Mouse (Mus musculus) left cerebral cortex, adult 2 months (tissue): ENCODE data around the gene Mterf2. TPM values are rescaled to one million over a fixed set of nuclear protein-coding genes. Genes with fewer than 3 reads are reported as not detected.
A peak's percentile ranks its signal among the peaks of the same experiment; 100 is the strongest.

ENCODE experiments used
- DNase-seq, 2 experiments: peaks; one replicate each; pipeline ENCODE4 v3.0.0; 2021 to 2022; ENCODE audit warnings: low spot score in 2 of 2, mixed read lengths in 1 of 2; ENCODE audit errors: extremely low spot score in 1 of 2
- H3K27ac ChIP-seq: fragments of 200-600 bp; 2 replicates; pipeline ENCODE4 v1.8.1; 2022
- H3K4me3 ChIP-seq: fragments of 200-600 bp; 2 replicates; pipeline ENCODE4 v1.8.1; 2022
- CTCF ChIP-seq: fragments of 200-600 bp; IDR thresholded peaks from 2 replicates; pipeline ENCODE4 v1.8.1; 2022; ENCODE audit warnings: antibody characterized with exemption, mild to moderate bottlenecking, moderate library complexity
- intact Hi-C: fragments of 180-260 bp; cut with DNase I; formaldehyde crosslinking; loops from one replicate; pipeline ENCODE4 v1.15.1; 2025
- long read RNA-seq, 2 experiments: library from polyadenylated mRNA; stranded (forward); transcript quantifications; one replicate each; pipeline ENCODE4 v2.0.0; 2021; ENCODE audit warnings: borderline mapping rate in 2 of 2
- total RNA-seq, 2 experiments: library from RNA; stranded (reverse); gene quantifications; 2 replicates each; pipeline ENCODE4 v1.2.3; 2021

Mterf2 gene
- total RNA-seq, result 10 to 100 TPM; 11.9 to 14.4 TPM
- long read RNA-seq, experiment 1, transcript Mterf2-201 (3 exons, 1,567 nt), result major isoform, 6 of 10 reads
- long read RNA-seq, experiment 1, partial matches to known transcripts, result 0 of 10 reads
- long read RNA-seq, experiment 1, other reads (novel, unspliced or antisense), result 0 of 10 reads
- long read RNA-seq, experiment 2, partial matches to known transcripts, result 0 of 3 reads
- long read RNA-seq, experiment 2, other reads (novel, unspliced or antisense), result 0 of 3 reads

DNA sequence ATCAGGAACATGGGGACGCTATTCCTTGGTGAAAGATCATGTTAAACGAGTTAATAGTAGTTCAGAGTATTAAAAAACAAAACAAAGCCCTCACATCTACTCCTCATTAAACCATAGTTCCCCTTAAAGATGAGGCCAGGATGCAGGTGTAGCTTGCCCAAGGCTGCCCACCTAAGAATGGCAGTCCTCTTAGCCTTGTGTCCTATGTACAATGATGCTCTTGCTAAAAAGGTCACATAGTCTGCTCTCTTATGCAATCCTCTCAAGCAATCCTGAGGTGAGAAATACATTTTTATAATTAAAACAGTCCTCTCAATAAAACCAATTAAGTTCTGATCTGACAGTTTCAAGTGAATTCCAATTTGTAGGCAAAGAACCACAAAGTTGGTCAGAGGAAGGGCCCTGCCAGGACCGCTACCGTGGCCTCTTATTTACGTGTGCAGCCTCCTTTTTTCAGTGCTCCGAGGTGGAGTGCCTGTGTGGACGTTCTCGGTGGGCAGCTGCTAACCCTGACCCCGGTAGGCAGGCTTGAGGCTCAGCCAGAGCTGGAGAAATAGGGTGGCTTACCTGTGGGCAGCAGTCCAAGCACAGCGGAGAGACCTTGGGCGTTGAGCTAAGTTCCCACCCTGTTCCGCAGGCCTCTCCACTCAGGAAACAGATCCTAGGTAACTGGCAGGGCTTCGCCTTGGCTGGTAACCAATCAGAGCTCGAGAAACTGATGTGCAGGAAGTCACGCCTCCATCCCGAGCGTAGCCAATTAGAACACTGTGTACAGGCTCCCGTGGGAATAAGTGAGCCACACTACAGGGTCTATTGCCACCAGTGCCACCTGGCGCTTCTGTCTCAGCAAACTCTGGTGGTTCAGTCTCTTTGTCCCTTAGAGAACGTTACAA lies at the start of gene Mterf2:
Mterf2 (minus strand) TSS at position 633 of the 893 bp plus-strand sequence.
- peak; percentile 20 for TF ChIP-seq CTCF
- H3K27ac ChIP-seq, result peak within 1 kb of the TSS; percentile 85
- intact Hi-C loops, result no loop called here
- peak within 1 kb of the TSS; percentile 81 for H3K4me3 ChIP-seq
- peak; percentile 89 to 92 for DNase-seq

DNA sequence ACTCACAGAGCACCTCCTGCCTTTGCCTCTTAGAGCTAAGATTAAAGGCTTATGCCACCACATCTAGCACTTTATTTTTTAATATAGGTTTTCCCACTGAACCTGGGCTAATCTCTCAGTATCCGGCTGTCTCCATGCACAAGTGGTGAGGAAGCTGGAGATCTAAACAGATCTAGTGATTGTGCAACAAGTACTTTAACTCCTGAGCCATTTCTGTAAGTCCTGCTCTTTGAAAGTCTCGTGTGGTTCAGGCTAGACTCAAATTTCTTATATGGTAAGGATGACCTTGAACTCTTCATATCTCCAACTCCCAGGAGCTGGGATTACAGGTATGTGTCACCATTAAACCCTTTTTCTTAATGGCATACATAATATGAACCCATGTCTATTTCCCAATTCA lies 48.8 kb upstream of the Mterf2 start:
- H3K27ac ChIP-seq, result no peak overlapping the region
- no peak for DNase-seq
- no peak for TF ChIP-seq CTCF
- H3K4me3 ChIP-seq, result no peak overlapping the region
- intact Hi-C loops, result no loop called here

DNA sequence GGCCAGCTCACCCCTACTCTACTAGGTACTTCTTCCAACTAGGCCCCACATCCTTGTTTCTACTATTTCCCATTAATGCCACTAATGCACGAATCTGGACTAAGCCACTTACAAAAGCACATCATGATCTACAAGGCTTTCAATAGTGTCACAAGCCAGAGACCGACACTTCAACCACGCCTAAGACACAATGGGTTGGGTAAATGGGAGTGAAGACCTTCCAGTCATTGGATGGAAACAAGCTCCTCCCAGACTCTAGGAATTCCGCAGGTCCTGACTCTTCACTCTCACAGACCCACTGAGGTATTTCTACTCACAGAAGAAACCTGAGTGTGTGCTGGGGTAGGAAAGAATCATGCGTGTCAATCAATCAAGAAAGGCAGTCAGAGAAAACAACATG lies 37.5 kb upstream of the Mterf2 start:
- Histone ChIP-seq H3K4me3 (no peak overlapping the region), H3K27ac (no peak overlapping the region)
- TF ChIP-seq CTCF, result no peak
- intact Hi-C loops, result no loop called here
- no peak for DNase-seq

DNA sequence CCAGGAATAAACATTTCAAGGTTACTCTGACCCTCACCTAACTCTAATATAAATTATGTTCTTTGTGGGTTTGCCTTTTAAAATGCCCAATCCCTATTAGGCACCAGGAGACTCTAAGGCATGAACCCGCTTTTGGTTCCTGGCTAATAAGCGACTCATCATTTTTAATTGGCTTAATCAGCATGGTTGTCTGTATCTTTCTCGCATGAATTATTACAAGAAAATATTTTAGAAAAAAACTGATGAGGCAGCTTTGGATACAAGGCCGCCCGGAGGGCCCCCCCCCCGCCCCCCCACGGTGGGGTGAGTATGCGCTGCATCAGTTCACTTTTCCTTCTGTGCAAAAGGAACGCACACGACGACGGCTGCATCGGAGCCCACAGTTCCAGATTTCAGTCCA lies 37.0 kb upstream of the Mterf2 start:
- no peak for DNase-seq
- H3K4me3 ChIP-seq, result no peak overlapping the region
- intact Hi-C loops, result no loop called here
- no peak overlapping the region for H3K27ac ChIP-seq
- no peak for TF ChIP-seq CTCF

DNA sequence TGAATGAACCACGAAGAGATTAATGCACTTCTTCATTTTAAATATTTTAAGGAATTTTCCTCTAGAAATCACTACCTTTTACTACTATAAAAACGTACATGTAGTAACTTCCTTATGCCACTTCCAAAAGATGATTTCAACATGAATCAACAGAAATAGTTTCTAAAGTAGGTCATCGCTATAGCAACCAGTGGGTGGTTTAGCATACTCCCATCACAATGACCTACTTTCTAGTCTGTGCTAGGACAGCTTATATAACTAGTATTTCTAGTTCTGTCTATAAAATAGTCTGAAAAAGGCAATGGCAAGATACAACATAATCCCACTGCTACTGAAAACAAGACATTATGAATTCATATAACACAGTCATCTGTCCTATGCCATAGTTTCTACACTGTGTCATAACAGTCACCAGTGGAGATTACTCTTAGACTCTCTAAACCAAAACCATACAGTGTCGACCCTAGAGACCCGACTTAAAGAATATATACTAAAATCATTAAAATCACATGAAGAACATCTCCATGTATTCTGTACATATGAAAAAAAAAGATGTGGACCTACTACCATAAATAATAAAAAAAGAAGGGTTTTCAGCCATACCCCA lies 34.0 kb upstream of the Mterf2 start:
- peak overlapping the region; percentile 69 for H3K27ac ChIP-seq
- intact Hi-C loops, result loop anchor here (2.0 kb wide), 1 partner anchor 21 kb away; no protein-coding TSS in a partner anchor

DNA sequence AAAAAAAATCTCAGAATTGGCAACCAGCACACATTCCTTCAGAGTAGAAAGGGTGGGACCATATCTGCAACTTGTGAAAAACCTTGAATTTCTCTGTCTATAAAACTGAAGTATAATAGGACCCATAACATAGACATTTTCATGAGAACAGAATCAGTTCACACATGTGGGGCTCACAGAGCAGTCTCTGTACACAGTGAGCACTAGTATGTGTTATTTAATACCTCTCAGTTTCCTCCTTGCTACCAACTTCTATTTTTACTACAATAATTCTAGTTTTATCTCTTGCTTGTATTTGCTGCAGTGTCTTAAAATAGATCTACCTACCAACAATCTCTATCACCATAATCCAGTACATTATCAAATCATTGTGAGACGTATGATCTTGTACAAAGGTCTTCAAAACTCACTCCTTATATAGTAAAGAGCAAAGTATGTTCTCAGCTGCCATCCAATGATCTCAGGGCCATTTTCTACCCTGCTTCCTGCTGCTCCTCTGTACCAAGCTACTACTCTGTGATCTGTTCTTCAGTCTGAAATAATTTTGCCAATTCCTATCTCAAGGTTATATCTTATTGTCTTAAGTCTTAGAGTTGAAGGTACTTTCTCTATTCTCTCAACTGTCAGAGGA lies 32.3 kb upstream of the Mterf2 start:
- no peak overlapping the region for H3K27ac ChIP-seq
- no peak for TF ChIP-seq CTCF
- no peak for DNase-seq
- intact Hi-C loops, result no loop called here
- no peak overlapping the region for H3K4me3 ChIP-seq

More for the DNA sequence above, 34.0 kb upstream of the Mterf2 start:
- no peak for TF ChIP-seq CTCF
- DNase-seq, result no peak
- no peak overlapping the region for H3K4me3 ChIP-seq

DNA sequence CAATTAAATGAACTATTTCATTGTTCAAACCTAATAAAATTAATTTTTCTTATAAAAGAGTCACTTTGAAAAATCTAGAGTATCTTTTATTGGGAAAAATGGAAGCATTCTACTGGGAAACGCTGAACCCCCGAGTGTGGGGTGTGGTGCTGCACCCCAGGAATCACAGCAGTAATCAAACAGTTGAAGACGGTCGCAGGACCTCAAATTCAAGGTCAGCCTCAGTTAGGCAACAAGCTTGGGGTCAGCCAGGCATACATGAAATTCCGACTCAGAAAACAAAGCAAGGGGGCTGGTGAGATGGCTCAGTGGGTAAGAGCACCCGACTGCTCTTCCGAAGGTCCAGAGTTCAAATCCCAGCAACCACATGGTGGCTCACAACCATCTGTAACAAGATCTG lies 29.6 kb upstream of the Mterf2 start:
- no peak for DNase-seq
- TF ChIP-seq CTCF, result no peak
- no peak overlapping the region for H3K4me3 ChIP-seq
- intact Hi-C loops, result no loop called here
- no peak overlapping the region for H3K27ac ChIP-seq

DNA sequence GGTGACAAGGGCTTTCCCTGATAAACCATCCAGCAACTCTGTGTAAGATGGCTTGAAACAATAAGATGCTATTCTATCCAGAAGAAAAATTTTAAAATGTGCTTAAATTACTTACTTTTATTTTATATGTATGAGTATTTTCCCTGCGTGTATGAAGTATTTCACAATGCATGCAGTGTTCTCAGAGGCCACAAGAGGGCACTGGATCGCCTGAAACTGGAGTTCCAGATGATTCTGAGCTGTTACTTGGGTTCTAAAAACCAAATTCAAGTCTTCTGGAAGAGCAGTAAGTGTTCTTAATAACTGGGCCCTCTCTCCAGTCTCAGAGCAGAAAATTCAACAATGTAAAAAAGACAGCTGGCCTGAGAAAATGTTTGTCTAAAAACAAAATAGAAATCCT lies 26.4 kb upstream of the Mterf2 start:
- intact Hi-C loops, result loop anchor here (2.0 kb wide), 1 partner anchor 29 kb away; no protein-coding TSS in a partner anchor
- Histone ChIP-seq H3K27ac (no peak overlapping the region), H3K4me3 (no peak overlapping the region)
- DNase-seq, result peak; percentile 56 to 71
- peak; percentile 97 for TF ChIP-seq CTCF

DNA sequence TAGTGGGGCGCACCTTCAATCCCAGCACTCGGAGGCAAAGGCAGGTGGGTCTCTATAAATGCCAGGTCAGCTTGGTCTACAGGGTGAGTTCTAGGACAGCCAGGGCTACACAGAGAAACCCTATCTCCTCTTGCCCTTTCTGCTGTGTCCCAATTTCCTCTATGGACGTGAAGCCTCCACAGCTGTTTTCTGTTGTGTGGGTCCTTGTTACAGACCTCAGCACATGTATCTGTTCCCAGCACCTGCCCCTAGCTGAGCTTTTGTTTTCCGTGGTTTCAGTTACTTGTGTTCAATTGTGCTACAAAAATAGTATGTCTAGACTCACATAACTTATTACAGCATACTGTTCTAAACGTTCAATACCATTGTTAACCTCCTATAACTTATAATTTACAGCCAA lies 21.4 kb upstream of the Mterf2 start:
- Histone ChIP-seq H3K27ac (no peak overlapping the region), H3K4me3 (no peak overlapping the region)
- TF ChIP-seq CTCF, result no peak
- intact Hi-C loops, result no loop called here
- DNase-seq, result no peak

DNA sequence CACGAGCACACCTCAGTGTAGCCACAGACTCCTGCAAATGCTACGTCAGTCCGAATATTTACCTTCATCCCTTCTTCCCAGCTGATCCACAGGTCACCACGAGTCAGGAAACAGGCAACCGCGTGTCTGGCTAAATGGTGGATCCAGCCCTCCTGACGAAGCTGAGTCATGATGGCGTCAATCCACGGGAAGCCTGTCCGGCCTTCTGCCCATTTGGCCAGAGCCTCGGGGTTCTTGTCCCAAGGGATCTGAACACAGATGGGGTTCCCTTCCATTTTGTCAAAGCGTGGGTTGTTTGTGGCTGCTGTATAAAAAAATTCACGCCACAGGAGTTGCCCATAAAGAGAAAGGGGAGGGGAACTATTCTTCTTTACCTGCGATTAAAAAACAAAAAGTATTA lies 18.5 kb upstream of the Mterf2 start:
- H3K4me3 ChIP-seq, result no peak overlapping the region
- no peak overlapping the region for H3K27ac ChIP-seq
- no peak for TF ChIP-seq CTCF
- intact Hi-C loops, result no loop called here
- no peak for DNase-seq

DNA sequence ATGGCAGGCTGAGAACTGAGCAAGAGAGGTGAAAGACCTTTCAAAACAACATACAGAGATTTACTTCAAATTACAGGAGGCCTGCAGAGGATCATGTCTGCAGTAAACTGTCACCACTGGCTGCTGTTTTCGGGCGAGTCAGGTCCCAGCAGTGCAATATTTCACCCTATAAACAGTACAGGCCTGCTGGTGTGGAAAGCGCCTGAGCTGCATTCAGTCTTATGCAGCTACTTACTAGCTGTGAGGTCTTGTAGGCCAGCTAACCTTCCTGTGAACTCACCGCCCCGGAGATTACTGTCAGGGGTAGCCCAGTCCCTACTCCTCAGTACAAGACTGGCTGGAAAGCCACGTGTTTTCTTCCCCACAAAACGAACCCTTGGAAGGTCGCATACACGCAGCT lies 13.6 kb upstream of the Mterf2 start:
- Histone ChIP-seq H3K27ac (no peak overlapping the region), H3K4me3 (no peak overlapping the region)
- TF ChIP-seq CTCF, result no peak
- no peak for DNase-seq
- intact Hi-C loops, result no loop called here

DNA sequence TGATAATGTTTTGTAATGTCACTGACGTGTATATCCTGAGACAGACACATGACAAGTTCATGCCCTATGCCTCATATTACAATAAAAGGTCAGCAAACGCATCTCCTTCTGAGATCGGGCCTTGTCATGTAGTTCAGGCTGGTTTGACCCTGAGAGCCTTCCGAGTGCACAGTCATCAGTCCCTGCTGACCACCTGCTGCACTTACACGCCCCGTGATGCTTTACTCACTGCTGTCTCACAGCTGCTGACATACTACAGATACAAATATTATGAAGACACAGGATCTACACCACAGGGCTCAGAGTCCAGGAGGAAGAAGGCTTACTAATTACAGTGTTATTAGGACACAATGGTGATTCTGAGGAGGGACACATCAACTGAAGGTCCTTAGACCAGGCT lies 8.7 kb upstream of the Mterf2 start:
- no peak for TF ChIP-seq CTCF
- no peak for DNase-seq
- no peak overlapping the region for H3K27ac ChIP-seq
- intact Hi-C loops, result no loop called here
- no peak overlapping the region for H3K4me3 ChIP-seq
